In the genomic region with DNA sequence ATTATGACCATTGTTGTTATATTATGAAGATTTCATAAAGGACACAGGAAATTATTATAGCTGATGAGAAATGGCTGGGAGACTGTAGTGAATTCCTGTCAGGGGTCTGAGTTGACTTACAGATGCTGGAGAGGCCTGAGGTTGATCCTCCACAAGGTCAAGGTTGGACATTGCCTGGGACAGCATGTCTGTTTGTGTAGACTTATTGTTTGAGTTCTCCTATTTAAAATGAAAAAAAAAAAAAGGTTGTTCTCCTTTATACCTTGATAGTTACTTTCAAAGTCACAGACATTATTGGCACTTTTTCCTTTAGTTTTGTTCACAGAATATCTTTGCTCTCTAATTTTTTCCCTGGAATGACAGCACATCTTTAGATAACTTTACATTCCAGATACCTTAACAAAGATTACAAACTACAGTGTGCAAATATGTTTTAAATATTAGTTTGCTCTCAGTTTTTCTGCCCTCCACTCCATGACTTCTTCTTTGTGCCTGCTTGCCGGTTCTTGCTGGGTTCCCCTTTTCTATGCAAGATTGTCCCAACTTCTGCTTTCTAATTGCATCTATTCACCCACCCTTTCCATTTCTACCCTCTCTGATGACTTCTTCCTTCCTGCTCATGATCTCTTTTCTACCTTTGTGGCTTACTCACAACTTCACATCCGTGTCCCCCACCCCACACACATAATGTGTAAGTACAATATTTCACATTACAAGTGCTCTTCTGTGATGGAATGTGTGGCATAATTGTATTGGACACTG, we compare ENCODE assay signal across 12 mouse cellular contexts. TPM values are rescaled to one million over a fixed set of nuclear protein-coding genes. Genes with fewer than 3 reads are reported as not detected.
DNase-seq lines count a peak whose midpoint lies in the region; ATAC-seq and TF ChIP-seq lines count a peak whose summit lies in the region.
"Not testable (repeated sequence)": the region's sequence is repeated elsewhere in the genome, so short reads cannot be mapped to it uniquely, and the experiment has no call there.
"Had no signal": no experiment of that assay in that cellular context is flagged by ENCODE, and none has a peak within 500 bp of the region (broad histone marks: within the 10 kb centered on the region; RNA-seq: fewer than 3 reads in every experiment).

No protein-coding gene starts in this region.

- WGBS in liver, postnatal 0 days (ENCODE audit: insufficient replicate concordance): 60% methylated on average over 1 of the region's 2 CpGs

- TF ChIP-seq CTCF in bone marrow macrophage, adult 2 months (IDR thresholded peaks at IDR 0.05; ENCODE audit: low read depth, low read length); liver, postnatal 0 days (IDR thresholded peaks at IDR 0.05; ENCODE audit: low read depth): not testable (repeated sequence)

- H3K9ac ChIP-seq in liver, postnatal 0 days (replicated peaks): not testable (repeated sequence)

- not testable (repeated sequence) for H3K9me3 ChIP-seq in liver, postnatal 0 days (ENCODE audit: low read length)

- not testable (repeated sequence) for TF ChIP-seq EP300 in liver, postnatal 0 days (IDR thresholded peaks at IDR 0.05; ENCODE audit: low read depth)

- 0 out of 2 replicates have a peak, but pooled peaks have one; percentile 14 for ATAC-seq in erythroblast, adult 5-6 weeks (replicated peaks; ENCODE audit: low FRiP score, poor library complexity, severe bottlenecking)
- peak; percentile 98 to 99 for ATAC-seq in hematopoietic stem cell, adult 5-6 weeks (replicated peaks in 1 of 2; ENCODE audit: insufficient read depth in 1 of 2, low FRiP score in 2 of 2, low TSS enrichment in 1 of 2, low read depth in 1 of 2, poor library complexity in 2 of 2, severe bottlenecking in 2 of 2)
- 0 out of 2 replicates have a peak, but pooled peaks have one; percentile 23 for ATAC-seq in liver, postnatal 0 days
- ATAC-seq in megakaryocyte, adult 5-6 weeks (ENCODE audit: poor library complexity, severe bottlenecking): peak; percentile 92
- ATAC-seq in megakaryocyte-erythroid progenitor cell, adult 5-6 weeks (replicated peaks; ENCODE audit: low FRiP score, low TSS enrichment, poor library complexity, severe bottlenecking): 0 out of 2 replicates have a peak, but pooled peaks have one; percentile 30
- ATAC-seq in neutrophil, adult 5-6 weeks (ENCODE audit: extremely low read depth, insufficient number of reproducible peaks, low FRiP score, poor library complexity, severe bottlenecking): peak; percentile 95

- TF ChIP-seq POLR2A in bone marrow macrophage, adult 2 months (IDR thresholded peaks at IDR 0.05; ENCODE audit: borderline replicate concordance, low read depth, low read length): not testable (repeated sequence)

- H3K36me3 ChIP-seq in liver, postnatal 0 days (replicated peaks; ENCODE audit: insufficient read depth, low read length): not testable (repeated sequence)

- DNase-seq in A20 (ENCODE audit: low read depth, low spot score): peak; percentile 9
- not testable (repeated sequence) for DNase-seq in liver, postnatal 0 days

- H3K27me3 ChIP-seq in liver, postnatal 0 days (ENCODE audit: insufficient read depth, low read length): not testable (repeated sequence)

- peak overlapping the region; percentile 61 for H3K27ac ChIP-seq in bone marrow macrophage, adult 2 months (ENCODE audit: insufficient read depth, low read depth, low read length)
- H3K27ac ChIP-seq in liver, postnatal 0 days (ENCODE audit: low read depth): not testable (repeated sequence)

- H3K4me3 ChIP-seq in bone marrow macrophage, adult 2 months (ENCODE audit: insufficient read depth, low read length); liver, postnatal 0 days (ENCODE audit: low read depth, low read length): not testable (repeated sequence)

- H3K4me2 ChIP-seq in liver, postnatal 0 days (ENCODE audit: low read depth, low read length): not testable (repeated sequence)

- not testable (repeated sequence) for H3K4me1 ChIP-seq in bone marrow macrophage, adult 2 months (ENCODE audit: control insufficient read depth, insufficient read depth, low read length); liver, postnatal 0 days (ENCODE audit: insufficient read depth)

RNA-seq across cellular contexts. Expression of a gene that starts 25.6 kb away (rescaled TPM):
- polyA plus RNA-seq in bone marrow macrophage, adult 2 months (2012; ENCODE audit: insufficient read depth, insufficient read length, missing spikeins): 104 and 108 TPM in 2 replicates
- 11.9 and 20.0 TPM in 2 replicates for total RNA-seq in erythroblast, adult 5-6 weeks (2015; ENCODE audit: low replicate concordance)
- total RNA-seq in erythroblast, adult 5-6 weeks (2017; ENCODE audit: low replicate concordance): 9.3 and 13.3 TPM in 2 replicates
- total RNA-seq in hematopoietic stem cell, adult 5-6 weeks (2017): 4.3 TPM in 1 of 2 replicates, not detected in the other
- 3.7 and 4.6 TPM in 2 replicates for polyA plus RNA-seq in liver, postnatal 0 days (2015; fragmentation: Nextera tagmentation; extraction: Ambion mirVana)
- 165 and 182 TPM in 2 replicates for total RNA-seq in megakaryocyte, adult 5-6 weeks (2015)
- 234 and 254 TPM in 2 replicates for total RNA-seq in megakaryocyte, adult 5-6 weeks (2017)
- total RNA-seq in megakaryocyte-erythroid progenitor cell, adult 5-6 weeks (2014; fragmentation: Nextera tagmentation): not detected in 2 replicates
- 2.6 and 4.1 TPM in 2 replicates for total RNA-seq in megakaryocyte-erythroid progenitor cell, adult 5-6 weeks (2017)
- 14.8 and 16.9 TPM in 2 replicates for total RNA-seq in neutrophil, adult 5-6 weeks (2017)
- total RNA-seq: G1E had no signal
- polyA plus RNA-seq: erythroblast, embryonic 14.5 days; G1E had no signal

RNA-seq across cellular contexts. Expression of a gene that starts 55.1 kb away (rescaled TPM):
- polyA plus RNA-seq in bone marrow macrophage, adult 2 months (2012; ENCODE audit: insufficient read depth, insufficient read length, missing spikeins): 395 and 406 TPM in 2 replicates
- 35.4 and 38.7 TPM in 2 replicates for total RNA-seq in erythroblast, adult 5-6 weeks (2015; ENCODE audit: low replicate concordance)
- 15.5 and 18.5 TPM in 2 replicates for total RNA-seq in erythroblast, adult 5-6 weeks (2017; ENCODE audit: low replicate concordance)
- total RNA-seq in hematopoietic stem cell, adult 5-6 weeks (2017): 280 and 342 TPM in 2 replicates
- 11.6 and 13.2 TPM in 2 replicates for polyA plus RNA-seq in liver, postnatal 0 days (2015; fragmentation: Nextera tagmentation; extraction: Ambion mirVana)
- 360 and 361 TPM in 2 replicates for total RNA-seq in megakaryocyte, adult 5-6 weeks (2015)
- total RNA-seq in megakaryocyte, adult 5-6 weeks (2017): 254 and 258 TPM in 2 replicates
- total RNA-seq in megakaryocyte-erythroid progenitor cell, adult 5-6 weeks (2014; fragmentation: Nextera tagmentation): 39.2 and 48.4 TPM in 2 replicates
- 48.0 and 63.2 TPM in 2 replicates for total RNA-seq in megakaryocyte-erythroid progenitor cell, adult 5-6 weeks (2017)
- 805 and 849 TPM in 2 replicates for total RNA-seq in neutrophil, adult 5-6 weeks (2017)
- polyA plus RNA-seq: embryonic facial prominence, embryonic 10.5 days; erythroblast, embryonic 14.5 days; forebrain, embryonic 10.5 days; G1E had no signal

RNA-seq across cellular contexts. Expression of a gene that starts 55.3 kb away (rescaled TPM):
- polyA plus RNA-seq in bone marrow macrophage, adult 2 months (2012; ENCODE audit: insufficient read depth, insufficient read length, missing spikeins): 165 and 170 TPM in 2 replicates
- total RNA-seq in erythroblast, adult 5-6 weeks (2015; ENCODE audit: low replicate concordance): 23.4 and 29.9 TPM in 2 replicates
- 6.6 and 13.8 TPM in 2 replicates for total RNA-seq in erythroblast, adult 5-6 weeks (2017; ENCODE audit: low replicate concordance)
- total RNA-seq in hematopoietic stem cell, adult 5-6 weeks (2017): 158 and 228 TPM in 2 replicates
- polyA plus RNA-seq in liver, postnatal 0 days (2015; fragmentation: Nextera tagmentation; extraction: Ambion mirVana): 6.6 and 8.4 TPM in 2 replicates
- 263 and 285 TPM in 2 replicates for total RNA-seq in megakaryocyte, adult 5-6 weeks (2015)
- 122 and 154 TPM in 2 replicates for total RNA-seq in megakaryocyte, adult 5-6 weeks (2017)
- total RNA-seq in megakaryocyte-erythroid progenitor cell, adult 5-6 weeks (2014; fragmentation: Nextera tagmentation): 21.6 and 24.5 TPM in 2 replicates
- total RNA-seq in megakaryocyte-erythroid progenitor cell, adult 5-6 weeks (2017): 9.5 and 28.7 TPM in 2 replicates
- total RNA-seq in neutrophil, adult 5-6 weeks (2017): 225 and 245 TPM in 2 replicates
- polyA plus RNA-seq: embryonic facial prominence, embryonic 10.5 days; erythroblast, embryonic 14.5 days; G1E had no signal

Comparison
In these comparisons a context has a peak if more than half of its experiments do, and no peak if none do; other contexts are left out.
1. ATAC-seq: peak in every context shown above with its lines; median percentile 98 in hematopoietic stem cell, adult 5-6 weeks; 95 in neutrophil, adult 5-6 weeks; 92 in megakaryocyte, adult 5-6 weeks; 30 in megakaryocyte-erythroid progenitor cell, adult 5-6 weeks; 23 in liver, postnatal 0 days; 14 in erythroblast, adult 5-6 weeks.